Mouse (Mus musculus) liver, embryonic 16.5 days (tissue): Measurements from ENCODE around the gene Actn2. TPM values are rescaled to one million over a fixed set of nuclear protein-coding genes. Genes with fewer than 3 reads are reported as not detected.

ENCODE experiments used
- polyA plus RNA-seq: library from polyadenylated mRNA; unstranded; fragments of >200 nt; fragmentation: Nextera tagmentation; extraction: Ambion mirVana; gene quantifications from 2 replicates; pipeline ENCODE4 v1.2.1, GENCODE M21; 2015

Gene Actn2
- polyA plus RNA-seq, 1 experiment from 2014 or later, result 24.6 TPM

Other genes with a start within 250 kb of the Actn2 start
- 0.13 and 0.24 TPM in 2 replicates for gene Ryr2, start 233.8 kb downstream of the Actn2 start, polyA plus RNA-seq
- gene Mtr, start 82.6 kb downstream of the Actn2 start, polyA plus RNA-seq, result 7.6 TPM in 2 replicates
- 8.7 and 8.9 TPM in 2 replicates for gene Heatr1, start 54.3 kb upstream of the Actn2 start, polyA plus RNA-seq
- gene Lgals8, start 124.2 kb upstream of the Actn2 start, polyA plus RNA-seq, result 14.9 and 15.7 TPM in 2 replicates
- 0.21 and 0.24 TPM in 2 replicates for gene Edaradd, start 179.7 kb upstream of the Actn2 start, polyA plus RNA-seq
- gene Ero1lb, start 225.1 kb upstream of the Actn2 start, polyA plus RNA-seq, result 2.9 and 3.7 TPM in 2 replicates